Mouse (Mus musculus) limb, embryonic 14.5 days (tissue): ENCODE data around the gene Ptger4. TPM values are rescaled to one million over a fixed set of nuclear protein-coding genes. Genes with fewer than 3 reads are reported as not detected.

ENCODE experiments used
- ATAC-seq: fragments of 200-750 bp; cut with Nextera tagmentation; 2 replicates; pipeline ENCODE4 v1.8.0; 2017; ENCODE audit warnings: low read depth, moderate number of reproducible peaks, moderate TSS enrichment; ENCODE audit not compliant: low FRiP score
- DNase-seq: peaks from one replicate; pipeline ENCODE4 v3.0.0-alpha.2; 2015; ENCODE audit warnings: low spot score
- H3K27ac ChIP-seq: fragments of 300-500 bp; sonication (generic); replicated peaks from 2 replicates; pipeline ENCODE4 v1.5.1; 2014; ENCODE audit warnings: low read depth, mild to moderate bottlenecking, low read length, moderate library complexity, mixed read lengths
- H3K27me3 ChIP-seq: fragments of 300-500 bp; sonication (generic); 2 replicates; pipeline ENCODE4 v1.6.1; 2014; ENCODE audit warnings: low read length, mixed read lengths; ENCODE audit not compliant: control insufficient read depth, insufficient read depth
- H3K36me3 ChIP-seq: fragments of 300-500 bp; sonication (generic); 2 replicates; pipeline ENCODE4 v1.6.1; 2014; ENCODE audit warnings: mild to moderate bottlenecking, low read length, moderate library complexity, mixed read lengths; ENCODE audit not compliant: control insufficient read depth, insufficient read depth
- H3K4me1 ChIP-seq: fragments of 300-500 bp; sonication (generic); 2 replicates; pipeline ENCODE4 v1.6.1; 2014; ENCODE audit warnings: antibody characterized with exemption, low read length, mixed read lengths; ENCODE audit not compliant: control insufficient read depth, insufficient read depth
- H3K4me2 ChIP-seq: fragments of 300-500 bp; sonication (generic); replicated peaks from 2 replicates; pipeline ENCODE4 v1.6.1; 2014; ENCODE audit warnings: low read depth, mild to moderate bottlenecking, low read length, moderate library complexity; ENCODE audit not compliant: severe bottlenecking
- H3K4me3 ChIP-seq: fragments of 300-500 bp; sonication (generic); replicated peaks from 2 replicates; pipeline ENCODE4 v1.5.1; 2014; ENCODE audit warnings: low read length
- H3K9ac ChIP-seq: fragments of 300-500 bp; sonication (generic); 2 replicates; pipeline ENCODE4 v1.6.1; 2014; ENCODE audit warnings: mild to moderate bottlenecking, low read depth, low read length, moderate library complexity; ENCODE audit not compliant: severe bottlenecking
- H3K9me3 ChIP-seq: fragments of 300-500 bp; sonication (generic); 2 replicates; pipeline ENCODE4 v1.6.1; 2016; ENCODE audit warnings: low read length; ENCODE audit not compliant: control insufficient read depth
- POLR2A ChIP-seq: fragments of 200-500 bp; IDR thresholded peaks from 2 replicates; pipeline ENCODE4 v1.8.0; 2012; ENCODE audit warnings: inconsistent platforms, mild to moderate bottlenecking, moderate library complexity, borderline replicate concordance; ENCODE audit not compliant: insufficient read depth, insufficient read length; ENCODE audit errors: extremely low read depth
- WGBS: fragments of 180-500 bp; shearing (Covaris S2); extraction: QIAGEN DNeasy Blood & Tissue Kit; methylation state at CpG from one replicate; pipeline ENCODE4 v1.1.7; 2014; 5-methylcytosine and 5-hydroxymethylcytosine counted together
- polyA plus RNA-seq, 2 experiments: library from polyadenylated mRNA; depleted of rRNA in 1 of 2; stranded (reverse) in 1 of 2; unstranded in 1 of 2; fragments of >200 nt; fragmentation: Nextera tagmentation in 1 of 2; extraction: Ambion mirVana in 1 of 2; gene quantifications; 2 replicates each; pipeline versions ENCODE4 v1.2.1 to v1.2.3; 2012 to 2014

Gene Ptger4
- polyA plus RNA-seq, 2 experiments, result 3.4 to 4.7 TPM

- WGBS, result 85% methylated on average over 6 of the region's 6 CpGs
- DNase-seq (no peak), ATAC-seq (no peak)
- Histone ChIP-seq H3K4me1 (no peaks in the 10 kb centered on the region), H3K9me3 (no peaks in the 10 kb centered on the region), H3K27me3 (no peaks in the 10 kb centered on the region), H3K4me2 (no peak overlapping the region), H3K36me3 (peaks cover 9% of the 10 kb centered on the region), H3K9ac (no peak overlapping the region), H3K4me3 (no peak overlapping the region), H3K27ac (no peak overlapping the region)
- no peak for TF ChIP-seq POLR2A
These were observed 23.5 kb downstream of the Ptger4 start for GRCm38 (mm10) chr15:5220491-5220890.

- H3K4me2 ChIP-seq, result no peak overlapping the region
- H3K27ac ChIP-seq, result no peak overlapping the region
- peaks cover 16% of the 10 kb centered on the region for H3K36me3 ChIP-seq
- TF ChIP-seq POLR2A, result no peak
- ATAC-seq (no peak), DNase-seq (no peak)
- no peaks in the 10 kb centered on the region for H3K9me3 ChIP-seq
- no peak overlapping the region for H3K9ac ChIP-seq
- WGBS, result 99% methylated on average over 3 of the region's 3 CpGs
- no peaks in the 10 kb centered on the region for H3K27me3 ChIP-seq
- no peak overlapping the region for H3K4me3 ChIP-seq
- H3K4me1 ChIP-seq, result 0 out of 2 replicates have a peak, but pooled peaks cover 5% of the 10 kb centered on the region
These were observed 34.9 kb downstream of the Ptger4 start for GRCm38 (mm10) chr15:5209116-5209515.

- Histone ChIP-seq H3K4me3 (no peak overlapping the region), H3K27ac (no peak overlapping the region), H3K27me3 (no peaks in the 10 kb centered on the region), H3K9me3 (no peaks in the 10 kb centered on the region), H3K9ac (no peak overlapping the region), H3K4me2 (no peak overlapping the region), H3K4me1 (0 out of 2 replicates have a peak, but pooled peaks cover 5% of the 10 kb centered on the region), H3K36me3 (no peaks in the 10 kb centered on the region)
- WGBS, result 70% methylated on average over 9 of the region's 9 CpGs
- no peak for TF ChIP-seq POLR2A
- no peak for DNase-seq
- ATAC-seq, result no peak
These were observed 38.8 kb downstream of the Ptger4 start for GRCm38 (mm10) chr15:5205222-5205621.

- no peak overlapping the region for H3K9ac ChIP-seq
- peaks cover 16% of the 10 kb centered on the region; the same call in 1 of the 2 replicates for H3K36me3 ChIP-seq
- DNase-seq (no peak), ATAC-seq (no peak)
- 66% methylated on average over 4 of the region's 4 CpGs for WGBS
- no peak overlapping the region for H3K27ac ChIP-seq
- H3K4me3 ChIP-seq, result no peak overlapping the region
- H3K4me2 ChIP-seq, result no peak overlapping the region
- no peak for TF ChIP-seq POLR2A
- no peaks in the 10 kb centered on the region for H3K9me3 ChIP-seq
- no peaks in the 10 kb centered on the region for H3K27me3 ChIP-seq
- H3K4me1 ChIP-seq, result no peaks in the 10 kb centered on the region
These were observed 47.3 kb downstream of the Ptger4 start for GRCm38 (mm10) chr15:5196691-5197090.

GRCm38 (mm10) chr15:5195987-5196514 lies 47.9 kb downstream of the Ptger4 start:
- TF ChIP-seq POLR2A, result no peak
- ATAC-seq (no peak), DNase-seq (no peak)
- H3K4me2 ChIP-seq, result no peak overlapping the region
- no peaks in the 10 kb centered on the region for H3K9me3 ChIP-seq
- no peak overlapping the region for H3K27ac ChIP-seq
- no peak overlapping the region for H3K4me3 ChIP-seq
- no peak overlapping the region for H3K9ac ChIP-seq
- 70% methylated on average over 4 of the region's 4 CpGs for WGBS
- H3K36me3 ChIP-seq, result peaks cover 23% of the 10 kb centered on the region
- H3K27me3 ChIP-seq, result no peaks in the 10 kb centered on the region
- H3K4me1 ChIP-seq, result no peaks in the 10 kb centered on the region

GRCm38 (mm10) chr15:5194931-5195330 lies 49.1 kb downstream of the Ptger4 start:
- no peak for TF ChIP-seq POLR2A
- H3K4me3 ChIP-seq, result no peak overlapping the region
- no peak overlapping the region for H3K9ac ChIP-seq
- H3K9me3 ChIP-seq, result no peaks in the 10 kb centered on the region
- no peak overlapping the region for H3K4me2 ChIP-seq
- no peaks in the 10 kb centered on the region for H3K27me3 ChIP-seq
- 84% methylated on average over 9 of the region's 9 CpGs for WGBS
- DNase-seq, result no peak
- no peaks in the 10 kb centered on the region for H3K4me1 ChIP-seq
- H3K36me3 ChIP-seq, result peaks cover 28% of the 10 kb centered on the region
- no peak for ATAC-seq
- H3K27ac ChIP-seq, result no peak overlapping the region
